Mouse (Mus musculus) adrenal gland, postnatal 36 days (tissue): Measurements from ENCODE around the gene Lrrc4. TPM values are rescaled to one million over a fixed set of nuclear protein-coding genes. Genes with fewer than 3 reads are reported as not detected.

Source experiments
- DNase-seq, 2 experiments: peaks; one replicate each; pipeline ENCODE4 v3.0.0; 2021; ENCODE audit warnings: mixed read lengths in 1 of 2
- total RNA-seq, 2 experiments: library from RNA; stranded (reverse); gene quantifications; 2 replicates each; pipeline ENCODE4 v1.2.3; 2021

The Lrrc4 gene
- total RNA-seq, 2 experiments from 2014 or later: 5.3 to 9.2 TPM

DNA sequence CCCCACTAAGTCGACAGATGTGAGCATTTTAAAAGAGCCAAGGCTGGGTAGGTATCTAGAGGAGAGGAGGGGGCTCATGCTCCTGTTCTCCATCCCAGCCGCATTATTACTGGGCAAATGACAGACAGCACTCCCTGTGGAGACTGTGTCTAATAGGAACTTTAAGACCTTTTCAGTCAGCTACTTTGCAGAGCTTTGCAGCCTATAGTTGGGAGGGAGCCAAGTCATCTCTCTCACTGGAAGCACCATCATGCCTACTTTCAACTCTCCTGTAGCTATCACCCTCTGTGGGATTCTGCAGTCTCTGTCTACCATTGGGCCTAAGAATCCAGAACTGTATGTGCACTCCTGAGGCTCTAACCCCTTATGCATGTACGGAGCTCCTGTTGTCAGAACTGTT lies 5.7 kb downstream of the Lrrc4 start:
- no peak for DNase-seq

DNA sequence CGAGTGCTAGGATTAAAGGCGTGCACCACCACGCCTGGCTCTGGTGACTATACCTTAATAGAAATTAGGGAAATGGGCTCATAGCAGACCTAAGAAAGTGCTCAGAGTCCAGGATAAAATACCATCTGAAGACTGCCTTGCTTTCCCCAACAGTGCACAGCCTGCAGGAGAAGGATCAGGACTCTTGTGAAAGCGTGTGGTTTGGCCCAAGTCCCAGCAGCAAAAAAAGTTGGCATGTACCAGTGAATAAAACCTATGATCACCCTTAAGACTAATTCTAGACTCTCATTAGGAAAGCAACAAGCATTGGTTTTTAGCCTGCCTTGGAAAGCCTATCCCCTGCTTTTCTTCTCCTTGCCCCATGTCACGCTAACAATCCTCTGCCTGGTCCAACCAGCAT lies 7.7 kb downstream of the Lrrc4 start:
- DNase-seq: peak; percentile 75 to 83

DNA sequence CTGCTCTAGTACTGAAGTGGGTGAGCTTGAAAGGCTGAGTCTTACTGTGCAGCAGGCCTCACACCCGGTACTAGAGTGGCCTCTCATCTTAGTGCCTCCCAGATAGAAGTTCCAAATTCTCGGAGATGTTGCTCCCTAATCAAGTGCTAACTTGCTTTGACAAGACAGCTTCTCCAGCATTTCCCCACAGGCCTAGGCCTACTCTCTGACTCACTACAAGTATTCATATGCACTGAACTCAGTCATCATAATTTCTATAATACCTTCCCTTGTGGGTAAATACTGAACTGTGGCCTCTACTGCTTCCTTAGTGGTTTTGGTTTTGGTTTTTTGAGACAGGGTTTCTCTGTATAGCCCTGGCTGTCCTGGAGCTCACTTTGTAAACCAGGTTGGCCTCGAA lies 8.2 kb downstream of the Lrrc4 start:
- no peak for DNase-seq

DNA sequence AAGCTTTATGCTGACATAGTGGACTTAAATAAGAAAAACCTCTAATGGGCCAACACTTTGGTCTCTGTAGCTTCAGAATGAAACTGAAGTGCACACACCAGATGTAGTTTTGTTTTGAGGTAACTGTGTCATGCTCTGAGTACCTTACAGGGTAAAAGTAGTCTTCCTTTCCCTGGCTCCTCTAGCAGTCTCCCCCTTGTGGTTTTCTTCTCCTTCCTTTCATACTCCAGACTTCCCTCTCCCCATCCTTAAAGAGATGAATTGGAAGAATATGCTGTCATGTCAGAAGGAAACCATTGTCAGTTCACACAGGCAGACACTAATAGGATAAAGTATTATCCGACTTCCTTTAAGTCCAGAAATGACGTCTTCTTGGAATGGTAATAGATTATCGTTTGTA lies 9.3 kb downstream of the Lrrc4 start:
- no peak for DNase-seq

- DNase-seq: no peak
These were observed 11.8 kb downstream of the Lrrc4 start for GRCm38 (mm10) chr6:28819509-28820358.

GRCm38 (mm10) chr6:28817039-28817438 lies 14.5 kb downstream of the Lrrc4 start:
- DNase-seq: no peak

DNA sequence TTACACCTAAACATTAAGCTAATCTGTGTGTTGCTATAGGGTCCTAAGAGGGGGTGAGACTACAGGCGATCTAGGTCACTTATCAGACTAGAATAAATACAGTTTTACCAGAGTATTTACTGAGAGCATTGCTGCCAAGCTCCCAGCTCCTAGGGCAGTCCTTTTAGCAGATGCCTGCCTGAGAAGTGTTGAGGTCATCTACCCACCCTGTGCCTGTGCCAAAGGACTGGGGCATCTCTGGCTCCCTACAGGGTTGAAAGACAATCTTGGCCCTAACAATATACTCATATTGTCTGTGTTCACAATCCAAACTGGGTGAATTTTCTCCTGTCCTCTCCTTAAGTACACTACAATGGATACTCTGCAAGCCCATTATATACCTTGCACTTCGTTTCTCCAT lies 16.7 kb downstream of the Lrrc4 start:
- DNase-seq: no peak

DNA sequence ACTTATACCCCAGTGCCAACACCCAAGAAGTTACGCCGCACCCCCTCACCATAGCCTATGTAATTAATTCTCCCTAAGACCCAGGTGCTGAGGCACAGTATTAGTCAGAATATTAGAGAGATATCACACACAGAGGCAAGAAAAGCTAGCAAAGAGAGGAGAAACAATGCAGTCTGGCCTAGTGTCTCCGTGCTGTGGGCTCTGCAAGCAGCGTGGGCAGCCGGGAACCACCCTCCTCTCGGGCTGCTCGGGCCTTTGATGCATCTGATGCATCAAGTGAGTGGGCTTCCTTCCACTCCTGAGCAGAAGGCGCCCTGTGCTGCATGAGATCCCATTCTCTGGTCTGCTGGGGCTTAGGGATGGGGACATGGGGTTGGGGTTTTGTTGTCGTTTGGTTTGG lies 18.5 kb downstream of the Lrrc4 start:
- DNase-seq: no peak

DNA sequence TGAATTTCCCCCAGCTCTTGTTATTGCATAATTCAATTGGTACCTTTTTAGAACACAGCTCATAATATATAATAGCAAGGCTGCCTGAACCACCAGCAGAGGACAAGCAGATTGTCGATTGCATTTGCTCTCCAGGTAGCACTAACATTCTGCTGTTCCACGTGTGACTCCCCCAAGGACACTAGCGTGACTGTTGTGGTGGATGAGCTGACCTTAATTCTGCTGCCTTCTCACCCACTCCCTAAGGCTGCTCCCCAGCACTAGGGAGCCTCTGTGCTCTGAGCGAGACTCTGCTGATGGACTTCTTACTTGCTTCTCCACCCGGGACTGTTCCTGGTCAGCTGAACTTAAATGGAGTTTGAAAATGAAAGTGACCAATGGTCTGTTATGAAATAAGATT lies 26.8 kb downstream of the Lrrc4 start:
- no peak for DNase-seq

- DNase-seq: no peak
These were observed 27.8 kb downstream of the Lrrc4 start for GRCm38 (mm10) chr6:28803678-28804279.

- DNase-seq: no peak
These were observed 30.6 kb downstream of the Lrrc4 start for GRCm38 (mm10) chr6:28800976-28801375.

DNA sequence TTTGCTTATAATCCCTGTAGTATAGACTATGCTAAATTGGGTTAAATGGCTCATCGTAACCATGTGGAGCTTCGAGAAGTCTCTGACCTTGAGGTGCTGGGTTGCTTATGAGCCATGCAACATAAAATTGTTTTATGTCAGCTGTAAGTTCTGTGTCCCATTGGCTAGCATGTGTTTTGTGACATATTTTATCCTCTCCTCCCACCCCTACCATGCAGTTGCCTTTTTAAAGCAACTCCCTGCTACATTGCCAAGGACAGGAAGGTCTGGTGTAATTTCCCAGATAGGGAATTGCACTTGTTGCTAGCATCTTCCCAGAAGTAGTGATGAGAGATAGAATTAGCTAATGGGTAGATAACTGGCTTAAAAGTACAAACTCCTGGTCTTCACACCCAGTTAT lies 31.7 kb downstream of the Lrrc4 start:
- no peak for DNase-seq

DNA sequence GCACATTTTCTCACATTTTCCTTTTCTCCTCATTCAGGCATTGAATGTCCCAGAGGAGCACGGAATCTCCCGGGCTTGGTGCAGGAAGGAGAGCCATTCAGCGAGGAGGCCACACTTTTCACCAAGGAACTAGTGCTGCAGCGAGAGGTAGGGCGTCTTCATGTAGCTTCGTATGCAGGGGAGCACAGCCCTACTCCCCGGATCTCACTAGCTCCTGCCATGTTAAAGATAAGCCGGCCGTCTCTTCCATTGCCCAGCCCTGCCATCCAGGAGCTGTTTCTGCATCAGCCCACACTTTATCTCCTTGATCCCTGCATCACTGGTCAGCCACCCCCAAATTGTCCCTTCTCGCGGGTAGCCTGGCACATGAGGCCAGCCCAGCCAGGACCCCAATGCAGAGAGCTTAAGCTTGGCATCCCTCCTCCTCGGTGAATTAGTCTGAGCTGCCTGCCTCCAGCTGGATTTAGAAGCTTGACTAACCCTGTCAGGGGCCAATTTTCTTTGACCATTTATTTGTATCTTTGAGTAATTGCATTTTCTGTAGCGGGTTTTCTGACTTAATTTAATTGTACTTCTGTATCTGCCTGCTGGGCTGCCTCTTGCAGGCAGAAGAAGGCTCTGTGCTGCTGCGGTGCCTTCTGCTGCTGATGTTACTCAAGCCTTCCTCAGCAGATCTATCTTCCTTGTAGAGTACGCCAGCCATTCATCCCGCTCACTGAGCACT lies 35.6 kb downstream of the Lrrc4 start:
- no peak for DNase-seq

GRCm38 (mm10) chr6:28795380-28795779 lies 36.2 kb downstream of the Lrrc4 start:
- DNase-seq: no peak

DNA sequence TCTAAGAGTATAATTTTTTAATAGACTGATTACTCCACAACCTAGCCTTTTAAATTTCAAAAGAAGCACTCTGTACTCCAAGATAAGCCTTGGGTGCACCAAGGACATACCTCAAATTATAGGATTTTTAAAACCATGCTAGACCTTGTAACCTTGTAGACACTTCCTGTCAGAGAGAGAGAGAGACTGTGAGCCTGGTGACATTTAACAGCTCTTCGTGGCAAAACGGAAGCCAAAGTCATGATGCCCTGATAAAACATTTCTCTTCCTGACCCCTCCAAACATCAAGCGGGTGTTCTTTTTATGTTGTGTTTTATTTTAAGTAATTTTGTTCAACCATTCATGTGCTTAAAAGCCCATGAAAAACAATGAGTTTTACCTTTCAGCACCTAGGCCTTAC lies 39.7 kb downstream of the Lrrc4 start:
- DNase-seq: no peak

- peak in 1 of 2 experiments; percentile 32 for DNase-seq
These were observed 40.4 kb downstream of the Lrrc4 start for GRCm38 (mm10) chr6:28791183-28791582.

DNA sequence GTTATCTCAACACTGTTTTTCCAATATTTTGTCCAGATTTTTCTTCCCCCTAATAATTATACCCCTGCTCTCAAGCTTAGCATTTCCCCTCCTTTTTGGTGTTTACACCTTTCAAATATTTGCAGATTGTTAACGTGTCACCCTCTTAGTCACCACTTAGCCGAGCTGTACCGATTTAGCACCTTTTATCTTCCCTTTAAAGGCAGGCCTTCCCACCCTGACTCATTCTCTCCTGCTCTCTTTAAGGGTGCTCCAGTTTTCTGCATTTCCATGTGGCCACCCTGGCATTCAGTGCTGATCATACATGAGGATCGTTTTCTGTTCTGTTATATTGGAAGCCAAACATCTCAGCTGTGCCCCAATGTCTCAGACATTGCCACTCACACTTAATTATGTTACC lies 41.9 kb downstream of the Lrrc4 start:
- DNase-seq: no peak

- no peak for DNase-seq
These were observed 44.4 kb downstream of the Lrrc4 start for GRCm38 (mm10) chr6:28787133-28787532.

- no peak for DNase-seq
These were observed 45.8 kb downstream of the Lrrc4 start for GRCm38 (mm10) chr6:28785770-28786169.

- no peak for DNase-seq
These were observed 47.6 kb downstream of the Lrrc4 start for GRCm38 (mm10) chr6:28783953-28784352.

DNA sequence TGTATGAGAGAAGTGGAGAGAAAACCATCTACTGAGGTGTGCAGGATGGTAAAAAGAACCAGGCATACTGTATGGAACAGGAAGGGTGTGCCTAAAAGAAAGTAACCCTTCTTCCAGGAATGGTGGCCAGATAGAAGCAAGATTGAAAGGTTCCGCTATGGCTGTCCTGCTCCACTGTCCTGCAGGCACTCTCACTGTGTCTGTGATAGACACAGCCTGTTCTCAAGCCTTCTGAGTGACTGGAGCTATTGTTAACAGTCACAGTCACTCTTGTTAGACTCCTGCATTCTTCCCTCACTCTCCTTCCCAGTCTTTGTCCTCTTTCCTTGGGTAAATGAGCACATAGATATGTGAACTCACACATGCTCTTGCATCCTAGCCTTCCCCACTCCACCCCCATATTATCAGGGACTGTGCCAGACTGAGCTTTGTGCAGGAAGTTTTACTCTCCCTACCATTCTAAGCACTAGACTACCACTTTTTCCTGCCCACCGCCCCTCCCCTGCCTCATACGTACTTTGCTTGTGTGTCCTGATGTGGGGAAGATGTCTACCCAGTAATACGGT lies 48.4 kb downstream of the Lrrc4 start:
- DNase-seq: no peak

DNA sequence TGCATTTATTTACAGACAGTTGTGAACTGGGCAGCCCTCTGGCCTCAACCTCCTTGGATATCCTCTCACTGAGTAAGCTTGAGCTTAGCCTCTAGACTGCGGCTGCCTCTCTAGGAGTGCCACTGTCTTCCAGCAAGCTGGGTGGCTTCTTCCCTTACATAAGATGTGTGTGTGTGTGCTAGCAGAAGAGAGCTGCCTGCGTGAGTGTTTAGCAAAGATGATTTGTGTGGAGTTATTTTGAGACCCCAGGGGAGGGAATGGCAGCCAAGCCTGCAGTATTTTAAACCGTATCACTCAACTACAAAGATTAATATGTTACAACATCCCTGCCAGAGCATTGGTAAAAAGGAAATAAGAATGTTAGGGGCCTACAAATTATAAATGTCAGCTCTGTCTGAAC lies 49.9 kb downstream of the Lrrc4 start:
- DNase-seq: peak in 1 of 2 experiments; percentile 5

DNA sequence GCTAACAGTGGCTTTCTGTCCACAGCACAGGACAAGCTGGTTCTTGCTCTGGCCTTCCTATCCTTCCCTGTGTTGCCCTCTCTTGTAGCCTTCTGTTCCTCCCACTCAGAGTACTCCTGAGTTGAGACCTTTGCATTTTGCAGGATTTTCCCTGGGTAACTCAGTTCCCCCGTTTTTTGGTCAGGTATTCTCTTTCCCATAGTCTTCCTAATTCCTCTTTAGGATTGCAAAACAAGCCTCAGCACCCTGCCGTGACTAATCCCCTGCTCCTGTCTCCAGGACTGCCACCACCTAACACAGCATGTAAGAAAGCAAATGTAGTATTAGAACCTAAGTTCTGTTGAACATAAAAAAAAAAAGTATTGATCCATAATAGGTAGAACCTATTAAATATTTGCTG lies 60.2 kb downstream of the Lrrc4 start:
- DNase-seq: no peak
